Mouse (Mus musculus): Measurements from ENCODE around the gene Rasgef1b.

Gene Rasgef1b

DNA sequence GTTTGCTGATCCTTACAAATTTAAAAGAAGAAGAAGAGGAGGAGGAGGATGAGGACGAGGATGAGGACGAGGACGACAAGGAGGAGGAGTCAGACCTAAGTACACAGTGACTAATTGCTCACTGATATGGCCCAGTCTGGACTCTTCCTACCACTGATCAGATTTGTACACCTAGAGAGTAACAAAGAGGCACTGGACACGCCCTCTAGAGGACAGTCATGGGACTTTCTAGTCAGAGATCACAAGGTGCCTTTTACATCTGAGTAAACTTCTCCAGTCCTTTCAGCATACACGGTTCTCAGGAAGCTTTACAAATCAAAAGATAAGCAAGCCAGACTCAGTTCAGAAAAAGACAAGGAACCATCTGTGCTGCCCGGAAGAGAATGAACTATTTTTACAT lies 20.2 kb downstream of the Rasgef1b start:
- in situ Hi-C loops (cut with MboI, MseI): no loop called here

- in situ Hi-C loops (cut with MboI, MseI): no loop called here
These were observed 21.6 kb downstream of the Rasgef1b start for GRCm38 (mm10) chr5:99707261-99707660.

GRCm38 (mm10) chr5:99701811-99702210 lies 27.1 kb downstream of the Rasgef1b start:
- in situ Hi-C loops (cut with MboI, MseI): no loop called here

GRCm38 (mm10) chr5:99694712-99695360 lies 34.0 kb downstream of the Rasgef1b start:
- in situ Hi-C loops (cut with MboI, MseI): no loop called here

- in situ Hi-C loops (cut with MboI, MseI): no loop called here
These were observed 39.0 kb downstream of the Rasgef1b start for GRCm38 (mm10) chr5:99689909-99690308.

GRCm38 (mm10) chr5:99687894-99688293 lies 41.0 kb downstream of the Rasgef1b start:
- in situ Hi-C loops (cut with MboI, MseI): no loop called here

GRCm38 (mm10) chr5:99684023-99684422 lies 44.8 kb downstream of the Rasgef1b start:
- in situ Hi-C loops (cut with MboI, MseI): no loop called here

DNA sequence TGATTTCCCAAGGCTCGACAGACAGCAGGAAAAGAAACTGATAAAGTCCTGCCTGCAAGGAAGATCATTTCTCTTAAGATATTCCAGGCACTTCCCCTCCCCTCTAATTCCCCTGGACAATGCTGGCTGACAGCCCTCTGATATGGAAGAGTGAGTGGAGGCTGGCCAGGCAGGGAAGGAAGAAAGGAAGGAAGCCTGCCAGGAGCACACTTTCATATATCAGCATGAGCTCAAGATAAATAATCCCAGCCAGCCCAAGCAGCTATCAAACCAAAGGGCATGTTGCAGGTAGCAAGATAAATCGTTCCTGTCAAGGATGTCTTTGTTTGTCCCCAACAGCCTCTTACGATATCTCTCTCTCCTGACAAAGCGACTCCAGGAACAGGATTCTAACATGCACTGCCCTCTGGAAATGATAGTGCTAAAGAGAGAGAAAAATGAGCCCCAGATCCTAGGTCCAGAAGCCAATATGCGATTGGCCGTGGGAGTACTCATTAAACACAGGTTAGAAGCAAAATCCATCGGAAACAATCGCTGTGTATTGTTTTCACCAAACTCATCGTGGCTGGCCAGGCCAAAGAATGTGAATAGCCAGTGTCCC lies 58.8 kb downstream of the Rasgef1b start:
- in situ Hi-C loops (cut with MboI, MseI): no loop called here

DNA sequence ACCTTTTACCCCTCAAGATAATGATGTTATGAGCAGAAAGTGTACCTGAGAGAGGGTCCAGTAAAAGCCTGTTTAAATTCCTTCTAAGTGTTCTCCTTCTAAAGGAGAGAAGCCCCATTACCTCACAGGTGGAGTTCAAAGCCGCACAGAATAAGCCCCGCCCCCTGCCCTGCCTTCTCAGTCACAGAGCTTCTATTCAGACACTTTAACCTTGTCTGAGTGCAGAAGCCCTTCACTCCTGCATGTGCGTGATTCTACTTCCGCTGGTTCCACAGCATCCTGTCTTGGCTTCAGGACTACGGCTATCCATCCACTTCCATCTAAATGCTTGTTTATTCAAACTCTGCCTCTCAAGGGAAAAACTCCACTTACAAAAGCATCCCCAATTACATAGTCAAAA lies 72.8 kb downstream of the Rasgef1b start:
- in situ Hi-C loops (cut with MboI, MseI): no loop called here

DNA sequence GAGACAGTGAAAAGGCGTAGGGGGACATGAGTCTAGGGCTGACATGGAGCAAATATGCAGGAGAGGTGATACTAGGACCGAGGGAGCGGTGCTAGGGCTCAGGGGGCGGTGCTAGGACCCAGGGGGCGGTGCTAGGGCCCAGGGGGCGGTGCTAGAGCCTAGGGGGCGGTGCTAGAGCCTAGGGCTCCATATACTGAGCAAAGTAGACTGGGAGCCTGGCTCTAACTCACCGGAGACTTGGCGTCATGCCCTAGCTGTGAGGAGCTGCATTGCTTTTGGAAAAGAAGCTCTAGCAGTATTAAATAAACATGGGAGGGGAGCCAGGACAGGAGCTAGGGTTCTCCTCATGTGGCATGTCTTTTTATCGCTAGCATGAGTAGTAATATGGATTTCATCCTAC lies 75.9 kb downstream of the Rasgef1b start:
- in situ Hi-C loops (cut with MboI, MseI): no loop called here

GRCm38 (mm10) chr5:99641407-99641806 lies 87.5 kb downstream of the Rasgef1b start:
- in situ Hi-C loops (cut with MboI, MseI): loop anchor here (10.0 kb wide), 1 partner anchor 1093 kb away; no protein-coding TSS in a partner anchor

- in situ Hi-C loops (cut with MboI, MseI): no loop called here
These were observed 92.3 kb downstream of the Rasgef1b start for GRCm38 (mm10) chr5:99636575-99636974.

DNA sequence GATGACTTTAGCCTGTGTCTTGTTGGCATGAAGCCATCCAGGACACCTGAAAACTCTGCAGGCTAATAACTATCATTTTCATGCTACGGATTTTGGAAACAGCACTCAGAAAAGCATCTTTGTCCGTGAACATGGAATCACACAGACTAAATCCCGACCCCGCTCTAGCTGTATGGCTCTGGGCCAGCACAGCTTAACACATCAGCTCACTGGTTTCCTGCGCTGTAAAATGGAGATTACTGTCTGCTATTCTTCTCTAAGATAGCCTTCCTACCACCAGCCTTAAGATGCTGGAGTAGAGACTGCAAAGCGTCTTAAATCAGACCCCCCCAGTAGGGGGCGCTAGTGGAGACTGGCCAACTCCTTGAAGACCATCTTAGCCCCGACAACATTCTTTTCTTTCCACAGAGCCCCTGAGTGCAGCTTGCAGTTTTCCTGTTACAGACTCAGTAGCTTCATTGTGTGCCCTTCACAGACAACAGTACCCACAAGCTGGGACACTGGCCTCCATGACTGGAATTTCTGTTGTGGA lies 94.8 kb downstream of the Rasgef1b start:
- in situ Hi-C loops (cut with MboI, MseI): no loop called here

- in situ Hi-C loops (cut with MboI, MseI): no loop called here
These were observed 95.3 kb downstream of the Rasgef1b start for GRCm38 (mm10) chr5:99633548-99633947.

- in situ Hi-C loops (cut with MboI, MseI): no loop called here
These were observed 96.1 kb downstream of the Rasgef1b start for GRCm38 (mm10) chr5:99632649-99633310.

DNA sequence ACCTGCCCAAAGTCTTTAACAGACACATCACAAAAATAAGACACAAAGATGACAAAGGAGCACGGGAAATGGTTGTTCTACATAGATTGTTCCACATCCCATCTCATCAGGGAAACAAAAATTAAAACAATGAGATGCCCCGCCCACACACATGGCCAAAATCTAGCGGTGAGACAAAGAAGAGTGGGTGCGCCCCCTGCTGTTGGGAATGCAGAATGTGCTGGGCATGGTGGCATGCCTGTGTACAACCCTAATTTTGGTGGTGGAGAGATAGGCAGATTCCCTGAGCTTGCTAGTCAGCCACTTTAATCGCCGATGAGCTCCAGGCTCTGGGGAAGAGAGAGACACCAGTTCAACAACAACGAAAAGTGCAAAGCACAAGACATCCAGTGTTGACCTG lies 98.8 kb downstream of the Rasgef1b start:
- in situ Hi-C loops (cut with MboI, MseI): no loop called here

DNA sequence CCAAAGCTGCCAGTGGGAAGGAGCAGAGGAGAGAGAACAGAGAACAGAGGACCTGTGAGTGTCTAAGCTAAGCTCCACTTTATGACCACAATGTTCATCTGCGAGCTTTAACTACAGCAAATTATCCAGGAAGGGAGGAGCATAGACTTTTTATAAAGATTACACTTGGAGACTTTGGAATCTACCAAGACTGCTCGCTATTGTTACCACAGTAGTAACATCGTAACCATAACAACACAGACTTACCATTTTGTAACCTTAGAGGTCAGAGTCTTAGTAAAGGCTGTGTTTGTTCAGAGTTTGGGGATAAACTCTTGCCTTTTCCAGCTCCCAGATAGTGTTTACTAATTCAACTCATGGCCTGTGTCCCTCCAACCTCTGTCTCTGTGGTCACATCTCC lies 103.3 kb downstream of the Rasgef1b start:
- in situ Hi-C loops (cut with MboI, MseI): no loop called here

- in situ Hi-C loops (cut with MboI, MseI): no loop called here
These were observed 108.1 kb downstream of the Rasgef1b start for GRCm38 (mm10) chr5:99620771-99621170.

DNA sequence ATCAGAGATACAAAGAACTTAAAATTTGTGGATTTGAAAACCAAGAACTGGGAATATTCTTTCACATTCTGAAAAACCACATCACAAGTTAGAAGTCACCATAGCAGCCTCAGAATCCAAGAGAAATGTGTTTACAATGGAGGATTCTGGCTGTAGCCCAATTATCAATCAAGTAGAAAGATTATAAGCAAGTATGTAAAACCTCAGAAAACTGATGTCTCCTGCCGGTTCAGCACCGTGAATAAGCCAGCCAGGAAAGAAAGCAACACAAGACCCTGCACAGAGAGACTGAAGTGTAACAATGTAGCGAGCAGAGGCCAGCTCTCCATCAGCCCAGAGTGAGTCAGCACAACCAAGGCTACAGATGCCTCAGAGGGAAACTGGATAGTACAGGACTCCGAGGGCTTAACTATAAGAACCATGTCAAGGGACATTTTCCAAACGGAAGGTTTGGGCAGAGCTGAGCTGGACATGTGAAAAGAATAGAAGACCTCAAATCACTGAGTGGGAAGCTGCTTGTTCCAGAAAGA lies 111.5 kb downstream of the Rasgef1b start:
- in situ Hi-C loops (cut with MboI, MseI): no loop called here

- in situ Hi-C loops (cut with MboI, MseI): no loop called here
These were observed 115.3 kb downstream of the Rasgef1b start for GRCm38 (mm10) chr5:99613321-99614118.

GRCm38 (mm10) chr5:99607602-99608001 lies 121.3 kb downstream of the Rasgef1b start:
- in situ Hi-C loops (cut with MboI, MseI): no loop called here

Data from T-helper 2 cell (primary cell).